Mouse (Mus musculus): ENCODE measurements around the gene Rsbn1l.
"Not testable (repeated sequence)": the region's sequence is repeated elsewhere in the genome, so short reads cannot be mapped to it uniquely, and the experiment has no call there.

Rsbn1l gene

DNA sequence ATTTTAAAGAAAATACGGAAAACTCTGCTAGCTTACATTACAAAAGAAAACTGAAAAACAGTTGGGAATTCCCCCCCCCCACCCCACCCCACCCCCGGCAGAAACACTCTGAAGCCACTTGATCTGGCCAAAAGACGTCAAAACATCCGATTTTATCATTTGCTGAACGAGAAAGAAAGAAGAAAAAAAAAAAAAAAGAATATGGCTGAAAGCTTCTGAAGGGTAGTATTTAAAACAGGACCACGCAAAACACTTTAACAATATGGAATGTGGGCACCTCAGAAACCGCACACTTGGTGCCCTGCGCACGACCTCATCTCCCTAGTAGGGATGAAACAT lies 5.7 kb downstream of the Rsbn1l start:
- DNase-seq (ENCODE audit: low spot score in 2 of 2), result no peak

DNA sequence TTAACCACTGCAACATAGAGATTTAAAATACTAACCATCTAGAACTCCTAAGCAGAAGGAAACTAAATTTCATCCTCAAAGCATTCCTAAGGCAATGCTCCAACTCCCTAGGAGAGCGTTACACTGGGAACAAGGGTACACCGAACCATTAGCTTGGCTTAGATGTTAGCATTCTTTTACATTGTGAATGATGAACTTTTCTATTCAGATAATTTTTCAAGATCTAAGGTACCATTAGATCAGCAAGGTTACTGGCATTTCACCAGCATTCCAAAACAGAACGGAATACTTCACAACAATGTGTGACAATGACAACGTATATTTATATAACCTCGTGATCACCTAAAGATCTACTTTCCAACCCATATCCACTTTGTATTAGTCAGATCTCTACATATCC lies 6.1 kb downstream of the Rsbn1l start:
- DNase-seq (ENCODE audit: low spot score in 2 of 2), result no peak

DNA sequence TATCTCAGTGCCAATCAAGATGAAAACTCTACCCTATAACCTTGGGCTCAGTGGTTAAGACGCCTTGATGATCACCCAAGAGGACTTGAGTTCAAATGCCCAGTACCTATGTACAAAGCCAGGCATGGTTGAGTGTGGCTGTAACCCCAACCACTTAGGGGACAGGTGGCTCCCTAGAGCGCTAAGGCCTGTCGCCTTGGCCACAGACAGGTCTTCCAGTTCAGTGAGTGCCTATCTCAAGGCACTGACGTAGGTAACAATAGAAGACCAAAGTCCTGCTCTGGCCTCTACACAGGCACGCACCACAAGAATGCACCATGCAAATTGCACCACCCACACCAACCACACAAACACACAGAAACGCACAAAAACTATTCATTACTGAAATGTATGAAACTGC lies 9.3 kb downstream of the Rsbn1l start:
- no peak for DNase-seq (ENCODE audit: low spot score in 2 of 2)

DNA sequence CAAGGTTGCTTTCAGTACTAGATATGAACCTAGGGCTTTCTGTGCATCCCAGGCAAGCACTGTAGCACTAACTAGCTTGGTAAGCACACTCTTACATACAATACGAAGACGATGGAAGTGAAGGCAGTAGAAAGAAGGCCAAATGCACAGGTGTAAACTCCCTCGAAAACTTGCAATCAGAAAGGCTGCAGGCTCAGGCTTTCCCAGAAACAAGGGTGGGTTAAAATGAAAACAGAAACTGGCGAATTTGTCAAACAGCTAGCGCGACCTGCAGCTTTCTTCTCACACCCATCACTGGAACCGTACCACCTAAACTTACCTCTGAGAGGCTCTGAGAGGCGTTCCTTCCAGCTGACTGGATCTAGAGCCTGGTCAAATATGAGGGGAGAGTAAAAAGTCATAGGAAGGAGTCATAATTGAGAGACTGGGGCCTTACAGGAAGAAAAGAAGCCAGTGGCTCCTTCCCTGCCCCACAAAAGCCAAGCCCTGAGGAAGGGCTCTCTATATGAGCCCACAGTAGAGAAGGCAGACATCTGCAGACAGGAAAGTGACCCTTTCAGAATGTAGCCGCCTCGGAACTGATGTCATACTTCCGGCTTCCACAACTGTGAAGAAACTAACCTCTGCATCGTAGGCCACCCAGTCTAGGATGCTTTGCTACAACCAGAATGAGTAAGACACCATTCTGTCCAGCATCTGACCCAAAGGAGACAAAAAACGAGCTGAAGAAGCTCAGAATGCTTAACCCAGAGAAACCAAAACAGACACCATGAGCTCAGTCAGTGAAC lies 11.0 kb downstream of the Rsbn1l start:
- no peak for DNase-seq (ENCODE audit: low spot score in 2 of 2)

DNA sequence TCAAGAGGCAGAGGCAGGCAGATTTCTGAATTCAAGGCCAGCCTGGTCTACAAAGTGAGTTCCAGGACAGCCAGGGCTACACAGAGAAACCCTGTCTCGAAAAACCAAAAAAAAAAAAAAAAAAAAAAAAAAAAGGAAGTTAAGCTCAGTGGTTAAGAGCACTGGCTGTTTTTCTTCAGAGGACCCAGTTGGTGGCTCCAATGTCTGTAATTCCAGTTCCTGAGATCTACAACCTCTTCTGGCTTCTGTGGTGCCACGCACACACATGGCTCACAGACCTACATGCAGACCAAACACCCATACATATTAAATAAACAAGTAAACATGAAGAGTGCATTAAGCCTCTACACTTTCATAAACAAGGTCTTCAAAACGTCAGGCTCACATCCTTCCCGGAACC lies 12.4 kb downstream of the Rsbn1l start:
- DNase-seq (ENCODE audit: low spot score in 2 of 2), result not testable (repeated sequence)

DNA sequence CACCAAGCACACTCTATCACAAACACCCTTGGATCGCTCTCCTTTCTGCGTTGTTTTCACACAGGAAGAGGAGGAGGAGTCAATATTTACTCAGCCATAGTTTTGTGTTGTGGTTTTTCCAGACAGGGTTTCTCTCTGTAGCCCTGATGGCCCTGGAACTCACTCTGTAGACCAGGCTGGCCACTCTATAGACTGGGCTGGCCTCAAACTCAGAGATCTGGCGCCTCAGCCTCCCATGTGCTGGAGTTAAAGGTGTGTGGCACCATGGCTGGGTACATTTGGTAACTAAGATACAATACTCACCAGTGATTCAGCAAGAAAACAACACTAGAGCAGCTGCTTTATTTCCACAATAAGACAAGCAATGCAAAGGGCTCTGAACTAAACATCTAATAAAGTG lies 13.7 kb downstream of the Rsbn1l start:
- DNase-seq (ENCODE audit: low spot score in 2 of 2), result no peak

DNA sequence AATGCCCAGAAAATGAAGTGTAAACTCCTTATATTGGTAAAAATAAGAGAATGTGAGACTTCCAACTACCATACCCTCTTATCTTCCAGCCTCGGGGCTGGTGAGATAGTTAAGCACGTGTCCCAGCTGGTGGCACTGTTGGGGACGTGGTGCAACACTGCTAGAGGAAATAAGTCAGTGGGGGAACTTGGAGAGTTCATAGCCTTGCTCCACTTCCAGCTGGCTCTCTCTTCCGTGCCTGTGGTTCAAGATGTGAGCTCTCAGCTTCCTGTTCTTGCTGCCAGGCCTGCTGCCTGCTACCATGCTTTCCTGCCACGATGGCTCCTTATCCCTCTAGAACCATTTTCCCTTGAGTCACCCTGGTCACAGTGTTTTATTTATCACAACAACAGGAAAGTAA lies 15.0 kb downstream of the Rsbn1l start:
- DNase-seq (ENCODE audit: low spot score in 2 of 2), result no peak

DNA sequence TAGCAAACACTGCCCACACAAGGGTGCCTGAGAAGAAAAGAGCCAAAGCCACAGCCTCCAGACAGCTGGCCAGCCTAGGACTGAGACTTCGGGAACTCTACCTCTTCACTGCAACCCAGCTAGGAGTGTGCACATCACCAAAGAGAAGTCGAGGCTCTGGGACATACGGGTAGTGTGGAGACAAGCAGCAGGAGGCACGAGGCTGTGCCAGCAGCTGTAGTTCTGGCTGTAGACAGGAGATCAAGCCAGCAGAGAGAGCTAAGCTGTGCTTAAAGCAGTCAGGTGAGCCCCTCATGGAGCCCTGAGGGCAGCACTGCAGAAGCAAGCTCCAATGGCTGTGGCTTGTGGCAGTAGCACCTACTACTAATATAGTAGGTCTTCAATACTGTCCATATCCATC lies 15.5 kb downstream of the Rsbn1l start:
- no peak for DNase-seq (ENCODE audit: low spot score in 2 of 2)

DNA sequence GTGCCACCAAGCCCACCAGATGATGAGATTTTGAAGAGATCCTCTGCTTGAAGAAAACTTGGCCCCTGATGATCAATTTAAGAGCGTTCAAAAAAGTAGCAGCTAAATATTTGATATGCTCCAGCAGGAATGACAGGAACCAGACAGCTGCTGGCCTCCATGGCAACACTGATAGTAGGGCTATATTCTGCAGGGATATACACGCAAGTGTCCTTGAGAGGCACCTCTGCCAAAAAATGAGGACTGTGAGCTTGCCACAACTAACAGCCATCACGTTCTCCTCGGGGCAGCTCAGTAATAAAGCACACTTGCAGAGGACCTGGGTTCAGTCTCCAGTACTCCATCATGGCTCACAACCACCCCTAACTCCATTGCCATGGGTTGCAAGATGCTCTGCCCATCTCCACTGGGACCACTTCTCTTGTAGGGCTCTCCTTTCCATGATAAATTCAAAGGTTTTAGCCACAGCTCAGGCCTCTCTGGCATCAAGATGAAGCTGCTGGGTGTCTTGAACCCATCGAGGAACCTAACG lies 16.1 kb downstream of the Rsbn1l start:
- DNase-seq (ENCODE audit: low spot score in 2 of 2), result no peak

DNA sequence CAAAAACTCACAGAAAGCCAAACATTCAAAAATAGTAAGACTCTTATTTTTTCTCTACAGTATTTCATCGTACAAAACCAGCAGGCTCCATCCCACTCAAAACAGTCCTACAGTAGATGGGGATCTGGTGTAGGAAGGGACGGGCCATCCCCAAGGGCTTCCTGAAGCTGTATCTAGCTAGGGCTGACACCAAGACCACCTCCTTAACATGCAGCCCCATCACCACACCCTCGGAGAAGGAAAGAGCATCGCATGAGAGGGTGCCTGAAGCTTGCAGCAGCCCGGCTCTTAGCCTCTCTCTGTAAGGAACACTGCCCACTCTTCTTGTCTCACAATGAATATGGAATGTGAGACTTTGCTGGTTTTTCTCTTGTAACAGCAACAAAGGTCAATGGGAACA lies 17.7 kb downstream of the Rsbn1l start:
- no peak for DNase-seq (ENCODE audit: low spot score in 2 of 2)

DNA sequence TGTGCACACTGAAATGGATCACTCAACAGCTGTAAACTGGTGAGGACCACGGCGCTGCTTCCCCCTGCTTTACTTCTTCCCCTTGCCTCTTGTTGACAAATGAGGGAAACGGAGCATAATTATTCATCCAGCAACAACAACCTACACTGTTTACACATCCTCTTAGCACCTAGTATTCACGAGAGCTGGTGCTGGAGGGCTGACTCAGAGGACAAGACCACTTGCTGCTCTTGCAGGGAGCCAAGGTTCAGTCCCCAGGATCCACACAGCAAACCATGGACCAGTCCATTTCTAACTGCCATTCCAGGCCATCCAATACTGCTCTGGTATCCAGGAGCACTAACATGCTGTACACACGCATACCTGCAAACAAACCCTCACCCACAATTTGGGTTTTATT lies 20.3 kb downstream of the Rsbn1l start:
- DNase-seq (ENCODE audit: low spot score in 2 of 2), result no peak

DNA sequence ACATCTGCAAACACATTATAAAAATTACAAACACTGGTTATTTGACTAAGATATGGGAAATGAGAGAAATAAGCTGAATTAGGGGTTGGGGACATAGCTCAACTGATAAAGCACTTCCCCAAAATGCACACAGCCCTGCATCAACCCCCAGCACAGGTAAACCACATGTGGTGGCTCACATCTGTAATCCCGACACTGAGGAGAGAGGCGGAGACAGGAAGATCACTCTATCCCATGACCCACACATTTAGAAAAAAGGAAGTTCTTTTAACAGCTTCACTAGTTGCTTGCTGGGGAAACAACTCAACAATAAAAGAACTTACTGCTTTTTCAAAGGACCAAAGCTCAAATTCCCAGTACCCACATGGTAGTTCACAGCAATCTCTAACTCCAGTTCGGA lies 23.6 kb downstream of the Rsbn1l start:
- DNase-seq (ENCODE audit: low spot score in 2 of 2), result no peak

DNA sequence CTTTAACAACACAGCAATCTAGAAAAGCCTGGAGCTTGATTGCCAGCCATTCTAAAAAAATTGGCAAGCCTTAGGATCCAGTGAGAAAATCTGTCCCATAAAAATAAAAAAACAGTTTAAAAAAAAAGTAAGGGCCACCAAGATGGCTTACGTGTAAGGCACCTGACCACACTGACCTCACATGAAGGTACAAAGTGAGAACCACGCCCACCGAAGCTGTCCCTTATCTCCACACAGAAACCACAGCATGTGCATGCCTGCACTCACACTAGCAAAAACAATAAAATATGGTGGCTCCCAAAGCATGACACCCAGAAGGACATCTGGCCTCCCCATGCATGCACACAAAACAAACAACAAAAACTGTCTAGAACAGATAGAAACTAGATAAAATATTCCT lies 24.9 kb downstream of the Rsbn1l start:
- DNase-seq (ENCODE audit: low spot score in 2 of 2), result no peak

DNA sequence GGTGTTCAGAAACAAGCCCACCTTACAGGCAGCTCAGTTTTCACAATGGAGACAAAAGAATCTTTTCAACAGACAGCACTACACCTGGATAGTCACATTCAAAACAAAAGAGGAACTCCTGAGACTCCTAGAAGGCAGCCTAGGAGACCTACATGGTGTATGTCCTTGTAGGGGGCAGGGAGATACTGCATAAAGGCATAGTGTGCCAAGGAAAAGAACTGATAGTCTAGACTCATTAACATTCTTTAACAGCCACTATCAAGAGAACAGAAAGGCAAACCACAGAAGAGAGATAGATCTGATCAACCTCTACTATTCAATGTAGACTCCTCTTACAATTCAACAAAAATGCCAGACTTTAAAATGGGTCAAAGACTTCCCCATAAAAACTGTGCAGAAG lies 25.8 kb downstream of the Rsbn1l start:
- no peak for DNase-seq (ENCODE audit: low spot score in 2 of 2)

DNA sequence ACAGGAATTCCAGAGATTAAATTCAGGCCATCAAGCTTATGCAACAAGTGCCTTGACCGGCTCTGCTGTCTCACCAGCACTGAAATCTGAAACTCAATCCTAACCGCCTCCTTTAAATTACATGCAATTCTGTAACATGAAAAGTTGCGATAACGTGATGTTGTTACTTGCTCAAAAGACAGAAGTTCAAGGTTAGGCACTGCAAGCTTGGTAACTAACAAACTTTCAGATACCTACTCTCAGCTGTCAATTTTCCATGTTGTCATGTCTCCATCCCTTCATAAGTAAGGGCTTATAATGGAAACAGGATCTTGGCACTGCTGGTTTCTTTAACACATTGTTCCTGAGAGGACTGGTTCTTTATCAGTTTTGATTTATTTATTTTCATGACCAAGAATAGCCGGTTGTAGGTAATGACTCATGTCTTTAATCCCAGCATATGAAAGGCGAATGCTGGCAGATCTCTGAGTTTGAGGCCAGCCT lies 26.5 kb downstream of the Rsbn1l start:
- DNase-seq (ENCODE audit: low spot score in 2 of 2), result no peak

DNA sequence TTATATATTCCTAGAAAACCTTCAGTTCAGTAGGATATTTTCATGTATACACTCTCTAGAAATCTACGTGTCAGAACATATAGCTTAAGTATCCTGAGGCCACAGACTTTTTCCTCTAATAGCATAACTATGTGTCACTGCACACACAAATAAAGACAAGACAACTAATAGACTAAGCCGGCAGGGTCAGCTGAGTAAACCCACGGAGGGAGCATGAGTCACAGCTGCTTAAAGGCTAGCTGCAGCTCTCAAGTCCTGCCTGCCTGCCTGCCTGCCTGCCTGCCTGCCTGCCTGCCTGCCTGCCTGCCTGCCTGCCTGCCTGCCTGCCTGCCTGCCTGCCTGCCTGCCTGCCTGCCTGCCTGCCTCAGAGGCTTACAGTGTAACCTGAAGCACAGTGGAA lies 30.7 kb downstream of the Rsbn1l start:
- DNase-seq (ENCODE audit: low spot score in 2 of 2), result no peak

DNA sequence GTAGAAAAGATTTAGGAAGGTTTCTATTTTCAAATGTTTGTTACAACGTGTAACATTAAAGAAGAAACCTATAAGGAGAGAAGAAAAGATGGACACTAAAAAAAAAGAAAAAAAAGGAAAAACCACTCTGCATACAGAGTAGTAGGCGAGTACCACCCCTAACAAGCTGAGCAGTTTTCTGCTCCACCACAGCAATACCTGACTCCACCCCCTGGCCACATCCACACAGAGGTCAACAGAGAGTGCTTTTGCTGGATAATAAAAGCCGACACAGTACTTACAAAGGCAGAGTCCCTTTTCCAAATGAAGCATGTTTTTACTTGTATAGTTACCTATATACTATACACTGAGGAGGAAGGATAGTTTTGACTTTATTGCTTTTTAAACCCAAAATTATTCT lies 31.6 kb downstream of the Rsbn1l start:
- DNase-seq (ENCODE audit: low spot score in 2 of 2), result no peak

DNA sequence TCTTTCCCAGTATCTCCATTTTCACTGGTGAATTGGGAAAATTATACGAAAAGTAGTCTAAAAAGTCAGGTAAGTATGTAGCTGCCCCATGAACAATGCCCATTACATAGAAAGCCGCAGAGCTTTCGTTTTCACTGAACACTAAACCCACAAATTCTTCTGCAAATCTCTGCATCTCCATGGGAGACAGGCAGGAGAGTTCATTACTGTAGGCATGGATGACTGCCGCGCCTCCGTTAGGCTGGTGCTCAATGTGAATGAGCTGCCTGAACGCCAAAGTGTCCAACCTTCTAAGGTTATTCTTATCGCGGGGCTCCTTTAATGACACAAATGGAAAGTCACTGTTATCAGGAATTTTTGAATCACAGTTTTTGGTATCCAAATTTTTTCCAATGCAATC lies 36.6 kb downstream of the Rsbn1l start:
- DNase-seq (ENCODE audit: low spot score in 2 of 2), result no peak

DNA sequence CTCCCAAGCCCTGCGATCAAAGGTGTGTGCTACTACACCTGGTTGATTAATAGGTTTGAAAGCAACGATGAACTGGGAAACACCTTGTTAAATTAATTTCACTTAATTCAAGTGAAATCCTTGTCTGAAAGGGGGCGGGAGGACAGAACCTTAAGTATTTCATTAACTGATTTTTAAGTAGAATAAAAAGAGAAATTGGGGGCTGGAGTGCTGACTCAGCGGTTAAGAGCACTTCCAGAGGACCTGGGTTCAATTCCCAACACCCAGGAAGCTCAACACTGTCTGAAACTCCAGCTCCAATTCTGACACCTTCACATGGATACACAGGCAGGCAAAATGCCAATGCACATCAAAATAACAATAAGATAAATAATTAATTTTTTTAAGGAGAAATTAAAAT lies 37.2 kb downstream of the Rsbn1l start:
- DNase-seq (ENCODE audit: low spot score in 2 of 2), result no peak

DNA sequence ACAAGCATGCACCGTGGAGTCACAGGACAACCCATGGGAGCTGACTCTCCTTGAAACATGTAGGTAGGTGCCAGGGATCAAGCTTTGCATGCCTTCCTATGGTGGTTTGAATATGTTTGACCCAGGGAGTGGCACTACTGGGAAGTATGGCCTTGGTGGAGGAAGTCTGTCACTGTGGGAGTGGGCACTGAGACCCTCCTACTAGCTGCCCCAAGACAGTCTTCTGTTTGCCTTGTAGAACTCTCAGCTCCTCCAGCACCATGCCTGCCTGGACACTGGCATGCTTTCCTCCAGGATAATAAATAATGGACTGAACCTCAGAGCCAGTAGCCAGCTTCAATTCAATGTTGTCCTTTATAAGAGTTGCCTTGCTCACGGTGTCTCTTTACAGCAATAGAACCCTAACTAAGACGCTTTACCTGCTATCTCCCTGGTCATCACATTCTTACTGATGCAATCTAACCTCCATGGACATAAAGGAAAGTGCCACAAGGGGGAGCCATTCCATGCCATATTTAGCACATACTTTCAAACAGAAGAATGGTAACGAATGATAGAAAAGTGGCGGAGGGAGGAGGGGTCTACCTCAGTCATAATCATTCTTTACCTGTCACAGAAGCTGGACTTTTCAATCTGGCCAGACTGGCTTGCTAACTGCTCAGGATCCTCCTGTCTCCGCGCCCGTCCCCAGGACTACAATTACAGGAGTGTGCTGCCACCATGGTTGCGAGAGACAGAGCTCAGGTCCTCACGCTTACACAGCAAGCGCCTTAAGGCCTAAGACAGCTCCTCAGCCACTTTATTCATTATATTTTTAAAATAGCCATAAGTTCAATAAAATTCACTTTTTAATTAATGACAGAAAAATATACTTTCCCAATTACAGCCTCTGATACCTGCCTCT lies 42.6 kb downstream of the Rsbn1l start:
- peak; percentile 58 to 64 for DNase-seq (ENCODE audit: low spot score in 2 of 2)

DNA sequence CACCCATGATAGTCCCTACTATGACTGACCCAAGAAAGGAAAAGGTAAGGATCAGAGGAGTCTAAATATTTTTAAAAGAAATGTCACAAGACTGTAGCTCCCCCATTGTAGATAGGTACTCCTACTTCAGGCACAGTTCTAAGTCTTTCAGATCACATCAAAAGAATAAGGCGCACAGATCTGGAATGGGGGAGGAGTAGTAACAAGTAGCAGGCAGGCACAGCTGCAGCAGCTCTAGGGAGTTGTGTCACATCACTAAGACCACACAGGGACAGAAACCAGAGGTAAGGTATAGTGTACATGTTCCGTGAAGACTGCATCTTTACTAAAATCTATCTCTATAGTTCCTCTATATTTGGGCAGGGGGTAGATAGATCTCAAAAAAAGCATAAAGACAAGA lies 44.5 kb downstream of the Rsbn1l start:
- DNase-seq (ENCODE audit: low spot score in 2 of 2), result no peak

DNA sequence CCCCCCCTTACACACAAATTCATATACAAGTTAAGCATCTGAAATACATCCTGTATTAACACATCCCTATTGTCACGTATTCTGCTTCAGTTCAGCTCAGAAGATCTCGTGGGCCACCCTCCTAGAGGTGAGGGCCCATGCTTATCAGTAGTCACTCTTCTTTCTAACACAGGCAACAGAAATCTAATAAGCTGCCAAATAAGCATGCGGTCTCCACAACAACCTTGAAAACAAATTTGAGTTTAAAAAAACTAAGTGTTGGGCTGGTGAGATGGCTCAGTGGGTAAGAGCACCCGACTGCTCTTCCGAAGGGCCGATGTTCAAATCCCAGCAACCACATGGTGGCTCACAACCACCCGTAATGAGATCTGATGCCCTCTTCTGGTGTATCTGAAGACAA lies 50.0 kb downstream of the Rsbn1l start:
- no peak for DNase-seq (ENCODE audit: low spot score in 2 of 2)

DNA sequence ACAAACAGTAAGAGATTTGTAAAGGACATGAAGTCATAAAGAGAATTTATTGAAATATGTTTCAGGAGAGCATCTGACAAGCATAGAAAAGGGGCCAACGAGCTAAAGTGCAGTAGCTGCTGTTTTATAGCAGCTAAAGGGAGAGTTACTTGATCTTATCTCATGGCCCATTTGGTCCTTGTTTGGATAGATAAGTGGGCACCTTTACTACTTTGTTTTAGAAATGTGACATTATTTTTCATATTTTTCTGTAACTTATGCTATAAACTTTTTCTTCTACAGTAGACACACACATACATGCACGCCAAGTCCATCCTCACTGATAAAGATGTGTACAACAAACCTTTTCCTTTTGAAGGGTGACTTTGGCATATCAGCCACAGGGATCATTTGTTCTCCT lies 50.8 kb downstream of the Rsbn1l start:
- DNase-seq (ENCODE audit: low spot score in 2 of 2), result no peak

All from frontal cortex, postnatal 25 days (tissue).